Mouse (Mus musculus): ENCODE results near the gene Ankrd39. TPM values are rescaled to one million over a fixed set of nuclear protein-coding genes. Genes with fewer than 3 reads are reported as not detected.

Ankrd39 gene
- total RNA-seq, 2 experiments from 2014 or later, result 1.2 TPM; not detected in 1

DNA sequence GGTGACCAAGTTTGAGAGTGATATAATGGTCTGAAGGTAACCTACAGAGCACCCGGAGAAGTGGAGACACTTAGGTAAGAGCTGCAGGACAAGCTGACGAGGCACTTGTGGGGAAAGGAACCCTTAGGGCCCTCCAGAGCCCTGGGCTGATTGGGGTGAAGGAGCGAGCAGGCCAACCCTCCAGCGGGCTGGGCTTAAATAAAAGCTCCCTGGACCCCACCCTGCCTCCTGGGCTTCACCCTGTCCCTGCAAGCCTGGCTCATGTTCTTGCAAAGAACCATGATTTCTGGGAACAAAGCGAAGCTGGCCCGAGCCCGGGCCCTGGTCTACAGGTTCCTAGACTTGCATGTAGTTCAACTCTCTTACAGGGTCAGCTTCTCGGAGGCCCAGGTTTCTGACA lies 26.3 kb upstream of the Ankrd39 start:
- ATAC-seq (replicated peaks; ENCODE audit: low FRiP score, poor library complexity, severe bottlenecking), result no peak

GRCm38 (mm10) chr1:36572709-36573108 lies 25.5 kb upstream of the Ankrd39 start:
- no peak for ATAC-seq (replicated peaks; ENCODE audit: low FRiP score, poor library complexity, severe bottlenecking)

DNA sequence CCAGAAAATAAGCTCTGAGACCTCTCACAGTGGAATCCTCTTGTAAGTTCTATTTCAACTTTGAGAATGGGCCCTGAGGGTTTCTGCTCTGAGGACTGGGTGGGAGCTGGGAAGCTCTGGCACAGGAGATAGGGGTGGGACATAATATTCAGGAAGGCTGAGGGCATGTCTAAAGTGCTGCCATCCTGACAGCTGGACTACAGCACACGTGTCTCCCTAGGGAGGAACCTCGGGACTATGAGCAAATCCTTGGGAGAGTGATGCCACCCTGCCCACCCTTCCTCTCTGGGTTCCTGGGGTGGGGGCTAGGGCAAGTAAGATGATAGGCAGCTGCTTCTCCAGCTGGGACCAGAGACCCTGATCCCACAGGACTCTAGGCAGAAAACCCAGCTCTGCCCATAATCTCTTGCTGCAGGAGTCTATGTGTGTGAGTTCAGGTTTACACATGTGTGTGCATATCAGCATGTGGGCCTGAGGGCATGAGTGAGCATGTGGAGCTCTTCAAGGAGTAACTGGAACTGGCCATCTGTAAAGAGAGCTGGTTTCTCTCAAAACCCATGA lies 25.0 kb upstream of the Ankrd39 start:
- ATAC-seq (replicated peaks; ENCODE audit: low FRiP score, poor library complexity, severe bottlenecking), result no peak

DNA sequence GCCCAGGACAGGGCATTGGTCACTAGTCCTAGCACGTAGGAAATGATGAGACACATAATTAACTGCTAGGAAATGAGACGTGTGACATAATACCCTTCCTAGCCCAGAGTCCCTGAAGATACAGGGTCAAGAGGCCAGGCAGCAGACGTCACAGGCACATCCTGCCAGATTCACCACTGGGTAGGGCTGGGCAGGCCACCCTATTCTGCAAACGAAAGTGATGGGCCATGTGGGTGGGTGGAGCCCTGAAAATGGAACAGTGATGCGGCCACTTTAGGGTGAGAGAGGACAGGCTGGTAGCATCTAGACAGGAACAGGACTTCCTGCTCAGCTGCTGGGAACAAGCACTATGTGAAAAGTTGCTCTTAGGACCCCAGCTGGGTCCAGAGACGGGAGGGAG lies 24.4 kb upstream of the Ankrd39 start:
- ATAC-seq (replicated peaks; ENCODE audit: low FRiP score, poor library complexity, severe bottlenecking), result no peak

GRCm38 (mm10) chr1:36570320-36570719 lies 23.1 kb upstream of the Ankrd39 start:
- ATAC-seq (replicated peaks; ENCODE audit: low FRiP score, poor library complexity, severe bottlenecking), result no peak

- no peak for ATAC-seq (replicated peaks; ENCODE audit: low FRiP score, poor library complexity, severe bottlenecking)
Measured at GRCm38 (mm10) chr1:36569694-36570276, 22.5 kb upstream of the Ankrd39 start.

GRCm38 (mm10) chr1:36568776-36569175 lies 21.5 kb upstream of the Ankrd39 start:
- no peak for ATAC-seq (replicated peaks; ENCODE audit: low FRiP score, poor library complexity, severe bottlenecking)

- ATAC-seq (replicated peaks; ENCODE audit: low FRiP score, poor library complexity, severe bottlenecking), result no peak
Measured at GRCm38 (mm10) chr1:36567818-36568603, 20.8 kb upstream of the Ankrd39 start.

GRCm38 (mm10) chr1:36566425-36566824 lies 19.2 kb upstream of the Ankrd39 start:
- no peak for ATAC-seq (replicated peaks; ENCODE audit: low FRiP score, poor library complexity, severe bottlenecking)

DNA sequence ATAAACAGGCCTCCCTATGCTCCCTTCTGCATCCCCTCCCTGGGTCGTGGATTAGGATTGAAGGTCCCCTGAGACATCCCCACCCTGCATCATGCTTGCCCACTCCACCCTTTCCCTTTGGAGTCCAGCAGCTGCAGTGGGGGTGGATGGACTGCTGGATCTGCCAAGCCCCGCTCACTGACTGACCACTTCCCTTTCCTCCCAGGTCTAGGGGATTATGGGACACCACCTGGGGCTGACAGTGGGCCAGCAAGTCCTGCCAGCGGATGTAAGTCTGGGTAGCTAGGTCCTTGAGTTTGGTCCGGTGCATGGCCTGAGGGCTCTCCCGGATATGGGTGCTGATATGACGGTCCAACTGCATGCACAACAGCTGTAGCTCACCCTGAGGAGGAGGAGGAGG lies 16.9 kb upstream of the Ankrd39 start:
- no peak for ATAC-seq (replicated peaks; ENCODE audit: low FRiP score, poor library complexity, severe bottlenecking)

GRCm38 (mm10) chr1:36563632-36564031 lies 16.4 kb upstream of the Ankrd39 start:
- ATAC-seq (replicated peaks; ENCODE audit: low FRiP score, poor library complexity, severe bottlenecking), result no peak

DNA sequence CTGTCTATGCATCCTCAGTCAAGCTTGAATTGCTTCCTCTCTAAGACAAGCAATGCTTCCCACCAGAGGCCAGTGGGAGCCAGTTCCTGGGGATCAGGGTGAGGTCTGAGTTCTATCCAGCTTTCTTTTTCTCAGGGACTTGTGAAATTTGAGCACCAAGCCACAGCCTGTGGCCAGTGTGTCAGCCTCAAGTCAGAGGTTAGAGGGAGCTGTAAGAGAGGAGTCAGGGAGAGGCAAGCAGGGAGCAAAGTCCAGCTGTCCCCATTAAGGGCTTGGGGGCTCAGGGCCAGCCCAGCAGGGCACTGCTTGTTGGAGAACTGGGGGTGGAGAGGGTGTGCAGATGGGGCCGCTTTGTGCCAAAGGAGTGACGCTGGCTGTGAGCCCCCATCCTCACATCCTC lies 16.0 kb upstream of the Ankrd39 start:
- ATAC-seq (replicated peaks; ENCODE audit: low FRiP score, poor library complexity, severe bottlenecking), result no peak

GRCm38 (mm10) chr1:36562388-36562787 lies 15.1 kb upstream of the Ankrd39 start:
- no peak for ATAC-seq (replicated peaks; ENCODE audit: low FRiP score, poor library complexity, severe bottlenecking)

GRCm38 (mm10) chr1:36560903-36561302 lies 13.7 kb upstream of the Ankrd39 start:
- ATAC-seq (replicated peaks; ENCODE audit: low FRiP score, poor library complexity, severe bottlenecking), result no peak

DNA sequence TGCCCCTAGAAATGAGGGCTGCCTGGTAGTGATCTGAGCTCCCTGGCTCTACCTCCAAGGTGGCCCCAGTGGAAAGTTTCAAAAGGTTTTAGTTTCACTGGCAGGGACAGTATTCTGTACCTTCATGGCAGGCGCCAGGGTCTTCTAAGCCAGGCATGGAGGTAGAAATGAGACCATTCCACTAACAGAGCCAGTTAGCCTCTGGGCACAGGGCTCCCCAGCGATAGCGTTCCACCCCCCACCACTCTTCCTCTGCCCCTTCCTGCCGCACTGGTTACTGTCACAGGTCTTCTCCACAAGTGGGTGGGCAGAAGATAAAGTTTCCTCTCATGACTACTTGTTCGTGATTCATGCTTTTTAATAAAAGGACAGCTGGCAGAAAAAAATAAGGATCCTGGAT lies 12.6 kb upstream of the Ankrd39 start:
- ATAC-seq (replicated peaks; ENCODE audit: low FRiP score, poor library complexity, severe bottlenecking), result no peak

DNA sequence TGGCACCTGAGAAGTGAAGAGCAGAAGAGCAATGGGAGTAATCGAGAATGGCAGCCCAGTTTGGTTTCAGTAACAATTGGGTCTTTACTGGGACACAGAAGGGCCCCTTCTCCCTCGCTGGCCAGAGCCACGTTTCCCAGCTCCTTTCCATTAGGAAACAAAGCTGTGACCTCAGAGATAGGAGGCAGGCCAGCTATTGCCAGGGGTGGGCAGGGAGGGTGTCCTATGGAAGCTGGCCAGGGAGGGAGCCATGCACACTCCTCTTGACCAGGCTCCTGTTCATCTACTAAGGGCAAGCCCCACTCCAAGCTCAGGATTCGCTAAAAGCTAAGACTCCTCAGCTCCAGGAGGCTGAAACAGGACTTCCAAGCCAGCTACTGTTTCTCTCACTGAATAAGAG lies 12.0 kb upstream of the Ankrd39 start:
- ATAC-seq (replicated peaks; ENCODE audit: low FRiP score, poor library complexity, severe bottlenecking), result no peak

DNA sequence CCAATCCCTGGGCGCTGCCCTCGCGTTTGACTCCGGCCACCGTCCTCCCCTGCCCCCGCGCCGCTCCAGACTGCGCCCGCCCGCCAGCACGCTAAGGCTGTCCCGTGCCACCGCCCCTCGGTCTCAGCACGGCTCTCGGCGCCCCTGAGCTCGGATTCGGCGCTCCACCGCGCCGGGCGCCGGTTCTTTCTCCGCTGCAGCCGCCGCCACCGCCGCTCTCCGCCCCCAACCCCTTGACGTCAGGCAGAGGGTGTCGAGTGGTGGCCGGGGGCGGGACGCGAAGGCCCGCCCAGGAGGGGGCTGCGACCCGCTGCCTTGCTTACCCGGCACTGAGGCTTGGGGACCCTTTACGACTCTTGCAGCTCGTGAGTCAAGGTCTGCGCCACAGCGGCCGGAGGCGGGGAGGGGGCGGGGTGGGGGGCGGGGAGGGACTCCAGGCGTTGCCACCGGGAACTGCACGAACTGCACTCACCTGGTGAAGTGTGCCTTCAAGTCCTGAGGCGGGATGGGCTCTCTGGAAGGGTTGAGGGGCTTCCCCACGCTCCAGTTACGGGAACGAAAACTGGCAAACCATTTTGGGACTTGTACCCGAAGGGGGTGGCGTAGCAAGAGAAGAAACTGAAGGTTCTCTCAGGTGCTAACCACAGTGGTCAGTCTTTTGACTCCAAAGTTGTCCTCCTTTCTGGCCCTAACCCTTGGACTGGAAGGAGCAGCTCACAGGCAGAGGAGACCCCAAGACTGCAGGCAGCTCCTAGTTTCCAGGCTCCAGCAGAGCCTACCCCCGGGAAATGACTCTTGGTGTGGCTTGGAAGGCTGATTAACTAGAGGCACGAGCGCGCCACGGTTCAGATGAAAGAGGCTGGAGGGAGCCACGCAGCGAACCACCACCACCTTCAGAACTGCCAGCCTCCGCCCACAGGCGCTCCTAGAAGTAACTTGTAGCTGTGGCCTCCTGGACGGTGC lies 11.1 kb upstream of the Ankrd39 start, which contains the start of gene Sema4c:
Sema4c (minus strand) TSS at position 319 of the 963 bp plus-strand sequence.
- ATAC-seq (replicated peaks; ENCODE audit: low FRiP score, poor library complexity, severe bottlenecking), result no peak

DNA sequence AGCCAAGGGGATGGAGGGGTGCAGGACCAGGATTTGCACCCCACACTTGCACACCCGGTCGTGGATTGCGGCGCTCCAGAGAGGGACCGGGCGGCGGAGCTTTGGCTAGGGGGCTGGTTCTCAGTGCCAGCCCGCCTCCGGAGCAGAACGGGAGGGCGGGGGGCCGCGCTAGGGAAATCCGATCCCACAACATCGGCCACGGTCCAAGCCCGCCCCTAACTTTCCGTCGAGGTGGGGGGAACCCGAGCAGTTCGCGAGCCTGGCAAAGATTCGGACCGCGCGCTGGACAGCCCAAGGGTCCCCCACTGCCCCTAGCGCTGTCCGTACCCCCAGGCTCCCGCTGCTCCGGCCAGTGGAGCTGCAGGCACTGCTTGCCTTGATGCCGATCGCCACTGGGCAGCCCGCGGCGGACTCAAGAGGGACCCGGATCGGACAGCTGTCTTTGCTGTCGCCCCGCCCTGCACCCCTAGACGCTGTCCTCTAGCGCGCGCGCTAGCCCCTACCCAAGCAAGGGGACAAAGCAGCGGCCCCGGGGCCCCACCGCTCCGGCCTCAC lies 10.3 kb upstream of the Ankrd39 start:
- ATAC-seq (replicated peaks; ENCODE audit: low FRiP score, poor library complexity, severe bottlenecking), result no peak

DNA sequence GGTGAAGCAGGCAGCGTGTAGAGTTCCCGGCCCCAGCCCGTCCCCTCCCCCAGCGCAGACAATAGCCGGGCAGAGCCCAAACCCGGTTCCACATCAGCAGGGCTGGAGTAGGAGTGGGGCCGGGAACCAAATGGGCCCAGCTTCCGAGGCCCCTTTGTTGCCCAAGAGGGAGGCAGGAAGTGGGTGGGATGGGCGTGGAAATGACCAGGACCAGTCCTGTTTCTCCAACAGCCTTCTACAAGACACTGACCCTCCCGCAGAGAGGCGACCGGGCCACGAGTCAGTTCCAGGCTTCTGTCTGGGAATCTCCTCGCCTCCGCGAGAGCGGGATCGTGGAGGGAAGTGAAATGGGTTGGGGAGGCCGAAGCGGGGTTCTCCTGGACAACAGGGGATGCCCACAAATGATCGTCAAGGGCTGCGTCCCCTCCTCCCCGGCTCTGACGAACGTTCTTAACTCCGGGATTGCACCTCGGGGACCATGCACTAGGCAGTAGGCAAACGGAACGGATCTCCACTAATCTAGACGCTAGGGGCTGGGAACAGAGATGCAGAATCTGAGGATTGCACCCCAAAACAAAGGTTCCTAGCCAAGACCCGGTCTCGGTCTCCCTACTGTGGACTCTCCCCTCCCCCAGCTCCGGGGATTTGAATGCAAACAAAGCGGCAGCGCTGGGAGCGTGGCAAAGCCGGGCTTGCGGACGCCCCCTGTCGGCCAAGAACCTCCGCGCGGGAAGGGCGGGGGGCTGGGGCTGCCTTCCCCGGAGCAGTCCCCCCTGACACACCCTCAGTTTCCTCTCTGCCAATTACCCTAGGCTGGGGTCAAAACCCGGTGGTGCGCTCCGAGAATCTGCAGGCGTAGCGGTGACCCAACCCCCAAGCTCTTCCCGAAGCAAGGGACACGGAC lies 9.6 kb upstream of the Ankrd39 start:
- ATAC-seq (replicated peaks; ENCODE audit: low FRiP score, poor library complexity, severe bottlenecking), result no peak
